Mouse (Mus musculus) spleen, postnatal 10 days (tissue): ENCODE results near the gene Fmn2.

Experiments used
- DNase-seq, 2 experiments: peaks; one replicate each; pipeline ENCODE4 v3.0.0; 2021 to 2022; ENCODE audit warnings: low spot score in 2 of 2

Gene Fmn2

DNA sequence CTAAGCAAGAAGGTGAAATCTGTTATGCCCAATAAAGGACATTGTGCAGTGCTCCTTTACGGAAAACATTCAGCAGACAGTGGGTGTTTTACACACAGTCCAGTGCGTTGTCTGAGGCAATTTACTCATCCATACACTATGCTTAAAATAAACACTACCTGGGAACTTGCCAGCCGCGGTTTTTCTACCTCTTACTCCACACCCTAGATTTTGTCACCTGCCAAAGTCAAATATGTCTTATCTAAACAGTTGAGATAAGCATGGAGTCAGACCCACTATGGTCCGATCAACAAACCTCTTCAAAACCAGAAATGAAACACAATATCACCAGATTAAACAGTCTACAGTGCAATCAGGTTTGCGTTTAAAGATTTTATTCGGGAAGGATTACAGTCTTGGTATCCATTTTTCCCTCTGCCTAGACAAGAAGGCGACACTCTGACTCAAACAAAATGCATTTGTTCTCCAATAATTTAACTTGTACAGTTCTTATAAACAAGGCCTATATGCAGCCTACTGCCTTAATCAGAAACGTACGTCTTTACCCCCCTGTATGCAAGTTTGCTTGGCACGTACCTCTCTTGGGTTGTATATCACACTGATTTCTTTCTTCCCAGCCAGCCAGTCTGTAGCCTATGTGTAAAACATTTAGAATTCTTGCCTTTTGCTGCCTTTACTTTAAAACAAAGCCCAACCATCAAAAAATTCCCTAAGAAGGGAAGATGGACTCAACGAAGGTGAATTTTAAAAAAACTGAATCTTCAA lies 158.0 kb downstream of the Fmn2 start:
- no peak for DNase-seq

DNA sequence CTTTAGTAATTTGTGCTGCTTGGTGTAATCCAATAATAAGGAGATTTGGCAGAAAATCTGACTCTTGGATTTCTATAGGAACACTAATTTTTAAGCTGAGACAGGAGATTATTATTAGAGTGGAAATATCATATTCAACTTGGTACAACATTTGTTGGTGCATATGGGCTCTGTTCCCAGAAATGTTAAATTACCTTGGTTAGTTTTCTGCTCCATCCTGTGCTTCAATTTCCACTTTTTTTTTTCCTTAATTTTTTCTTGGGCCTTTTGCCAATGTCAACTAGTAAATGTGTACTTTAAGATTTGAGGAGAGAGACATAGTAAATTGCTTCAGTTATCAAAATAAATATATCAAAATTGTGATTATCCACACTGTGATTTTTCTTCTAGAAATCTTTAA lies 163.5 kb downstream of the Fmn2 start:
- no peak for DNase-seq

DNA sequence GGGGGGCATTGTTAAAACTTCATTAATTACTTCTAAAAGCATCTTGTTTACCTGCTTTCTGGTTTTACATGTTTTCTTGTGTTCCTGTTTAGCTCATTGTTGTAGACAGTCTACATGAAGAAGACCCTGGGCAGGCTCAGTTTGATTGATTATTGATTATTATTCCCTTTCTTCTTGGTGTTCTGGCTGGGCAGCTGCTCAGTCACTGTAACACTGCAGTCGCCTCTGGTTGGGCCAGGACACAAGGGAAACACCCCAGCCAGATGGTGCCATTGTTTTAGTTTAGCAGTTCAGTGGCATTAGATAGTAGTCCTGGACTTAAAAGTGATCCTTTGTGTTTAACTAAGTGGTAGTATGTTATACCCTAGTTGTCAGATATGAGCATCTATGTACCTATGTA lies 167.5 kb downstream of the Fmn2 start:
- no peak for DNase-seq

DNA sequence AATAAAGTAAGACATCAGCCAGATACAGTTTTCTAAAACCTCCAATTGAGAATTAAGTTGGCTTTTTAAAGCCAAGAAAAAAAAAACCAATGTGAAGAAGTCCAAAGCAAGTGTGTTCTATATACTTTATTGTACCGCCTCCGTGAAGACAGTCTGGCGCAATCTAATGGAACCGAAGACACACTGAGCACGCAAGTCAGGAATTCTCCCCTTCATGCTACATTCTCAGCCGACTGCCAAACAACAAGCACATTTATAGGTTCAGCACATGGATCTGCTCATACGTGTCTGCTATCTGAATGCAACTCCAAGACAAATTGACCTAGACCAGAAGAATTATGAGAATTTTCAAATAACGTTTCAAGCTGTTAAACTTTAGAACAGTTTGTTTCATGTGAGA lies 169.2 kb downstream of the Fmn2 start:
- DNase-seq = no peak

DNA sequence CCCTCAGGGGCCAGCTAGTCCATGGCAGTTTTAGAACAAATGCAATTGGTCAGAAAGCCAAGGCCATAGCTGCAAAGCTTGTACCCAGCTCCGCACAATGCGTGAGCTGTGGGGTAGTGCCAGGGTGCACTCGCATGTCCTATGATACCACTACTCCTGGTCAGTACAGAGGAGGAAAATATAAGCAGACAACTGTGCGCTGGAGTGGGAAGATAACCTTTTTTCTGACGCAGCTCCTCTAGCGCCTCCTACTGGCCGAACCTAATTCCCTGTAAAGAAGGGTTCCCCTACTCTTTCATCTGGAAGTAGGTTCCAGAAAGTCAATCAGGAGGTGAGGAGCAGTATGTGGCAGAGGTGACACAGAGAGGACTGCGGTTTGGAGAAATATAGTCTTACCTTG lies 173.0 kb downstream of the Fmn2 start:
- DNase-seq = peak; percentile 10 to 53

DNA sequence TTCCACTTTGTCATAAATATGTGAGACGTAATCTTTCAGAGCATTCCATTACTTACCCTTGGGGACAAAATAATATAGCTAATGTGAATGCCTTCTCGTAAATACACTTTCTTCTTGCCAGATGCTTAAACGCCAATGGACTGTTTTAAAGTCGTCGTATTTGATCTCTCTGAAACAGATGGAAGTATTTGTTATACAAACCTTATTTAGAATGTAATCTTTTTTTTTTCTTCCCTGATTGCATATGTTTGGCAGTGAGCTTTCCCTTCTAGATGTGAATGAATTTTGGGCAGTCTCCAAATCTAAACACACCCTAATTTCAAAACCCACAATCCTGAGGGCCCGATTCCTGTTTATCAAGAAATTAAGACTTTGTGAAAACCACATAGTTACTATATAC lies 173.7 kb downstream of the Fmn2 start:
- DNase-seq = no peak

DNA sequence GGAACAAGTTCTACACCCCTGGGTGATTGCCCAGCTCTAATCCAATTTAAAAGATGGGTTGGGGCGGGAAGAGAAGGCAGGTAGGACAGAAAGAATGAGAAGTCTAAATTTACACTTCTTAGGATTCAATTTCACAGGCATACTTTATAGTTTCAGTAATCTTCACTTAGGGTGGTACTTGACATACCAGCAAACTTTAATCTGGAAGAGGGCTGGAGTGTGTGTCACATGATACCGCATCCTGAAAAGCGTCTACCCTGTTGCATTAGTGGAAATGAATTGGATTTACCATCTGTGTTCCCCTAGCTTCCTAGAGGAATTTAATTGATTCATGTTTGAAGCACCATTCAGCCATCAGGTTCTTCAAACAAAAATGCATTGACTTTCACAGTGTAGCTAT lies 174.6 kb downstream of the Fmn2 start:
- no peak for DNase-seq

DNA sequence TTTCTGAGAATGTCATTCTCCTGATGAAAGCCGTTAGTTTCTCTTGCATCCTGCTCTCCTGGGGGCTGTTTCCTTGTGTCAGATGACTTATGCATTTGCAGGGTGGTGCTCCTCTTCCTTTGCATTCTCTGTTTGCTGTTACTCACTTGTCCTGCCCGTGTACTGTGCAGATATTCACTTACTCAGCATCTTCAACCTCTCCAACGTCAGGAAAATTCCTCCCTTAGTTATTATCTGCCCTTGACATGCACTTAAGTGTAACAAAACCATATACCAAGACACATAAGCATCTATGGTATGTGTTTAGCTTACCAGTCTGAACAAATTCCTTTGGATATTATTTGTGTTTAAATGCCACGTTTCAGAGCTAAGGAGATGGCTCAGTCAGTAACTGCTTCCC lies 175.6 kb downstream of the Fmn2 start:
- DNase-seq = no peak

DNA sequence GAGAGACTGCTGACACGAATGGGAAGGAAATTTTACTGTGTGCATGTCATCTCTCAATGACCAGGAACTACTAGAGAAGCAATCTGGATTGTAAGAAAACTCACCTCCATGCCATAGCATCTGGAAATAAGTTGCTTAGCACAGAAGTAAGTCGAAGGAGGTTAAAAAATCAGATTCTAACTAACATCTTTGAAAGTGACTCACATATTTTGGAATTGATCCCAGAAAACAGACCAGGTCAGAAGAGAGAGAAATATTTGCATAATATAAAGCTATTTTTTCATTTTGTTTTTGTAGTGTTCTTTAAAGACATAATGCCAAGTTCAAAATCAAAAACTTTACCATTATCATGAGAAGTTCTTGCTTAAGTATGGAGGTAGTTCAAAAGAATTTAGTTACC lies 187.7 kb downstream of the Fmn2 start:
- DNase-seq = no peak

DNA sequence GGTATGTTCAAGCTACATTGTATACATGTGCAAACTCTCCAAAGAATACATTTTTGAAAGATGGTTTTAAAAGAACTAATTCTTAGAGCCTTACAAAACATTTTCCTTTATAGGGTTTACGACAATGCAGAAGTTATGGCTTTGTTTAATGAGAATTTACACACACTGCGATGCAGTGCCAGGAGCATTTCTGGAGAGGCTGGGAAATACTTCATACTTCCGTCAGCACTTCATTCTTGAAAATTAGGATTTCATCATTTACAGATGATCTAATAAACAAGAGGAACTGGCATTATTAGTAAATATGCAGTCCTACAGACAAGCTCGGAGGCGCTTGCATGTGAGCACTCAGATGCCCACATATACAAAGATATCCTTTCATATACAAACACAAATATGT lies 199.2 kb downstream of the Fmn2 start:
- DNase-seq = no peak

DNA sequence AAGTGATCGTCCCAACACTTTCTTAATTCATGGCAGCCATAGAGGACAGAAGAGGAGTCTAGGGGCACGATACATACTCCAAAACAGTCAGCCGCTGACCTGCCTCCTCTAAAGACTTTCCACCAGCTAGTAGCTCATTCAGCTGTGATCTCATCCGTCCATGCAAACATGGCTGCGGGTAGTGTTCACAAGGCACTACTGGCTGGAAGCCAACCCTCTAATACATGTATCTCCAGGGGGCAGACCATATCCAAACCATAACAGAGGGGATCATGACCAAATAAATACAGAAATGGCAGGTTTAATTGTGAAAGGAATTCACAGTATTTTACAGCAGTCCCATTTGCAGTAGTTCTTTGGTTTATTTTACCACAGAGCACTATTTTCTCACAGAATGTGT lies 200.2 kb downstream of the Fmn2 start:
- no peak for DNase-seq

DNA sequence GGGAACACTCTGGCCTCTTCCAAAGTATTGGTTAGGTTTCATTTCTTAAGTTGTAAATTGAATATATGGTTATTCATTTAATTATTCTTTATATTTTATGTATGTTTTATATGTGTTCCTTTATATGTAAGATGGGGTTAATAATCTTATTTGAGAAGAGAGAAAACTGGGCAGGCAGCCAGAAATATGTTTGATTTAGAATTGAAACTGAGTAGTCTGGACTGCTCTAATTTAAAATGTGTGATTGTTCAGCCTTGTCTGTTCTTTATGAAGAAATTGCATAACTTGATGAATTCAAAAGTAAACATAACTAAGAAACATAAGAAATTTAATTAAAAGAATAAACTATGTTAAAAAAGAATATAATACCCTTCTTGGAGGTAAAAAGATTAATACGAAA lies 202.3 kb downstream of the Fmn2 start:
- no peak for DNase-seq

DNA sequence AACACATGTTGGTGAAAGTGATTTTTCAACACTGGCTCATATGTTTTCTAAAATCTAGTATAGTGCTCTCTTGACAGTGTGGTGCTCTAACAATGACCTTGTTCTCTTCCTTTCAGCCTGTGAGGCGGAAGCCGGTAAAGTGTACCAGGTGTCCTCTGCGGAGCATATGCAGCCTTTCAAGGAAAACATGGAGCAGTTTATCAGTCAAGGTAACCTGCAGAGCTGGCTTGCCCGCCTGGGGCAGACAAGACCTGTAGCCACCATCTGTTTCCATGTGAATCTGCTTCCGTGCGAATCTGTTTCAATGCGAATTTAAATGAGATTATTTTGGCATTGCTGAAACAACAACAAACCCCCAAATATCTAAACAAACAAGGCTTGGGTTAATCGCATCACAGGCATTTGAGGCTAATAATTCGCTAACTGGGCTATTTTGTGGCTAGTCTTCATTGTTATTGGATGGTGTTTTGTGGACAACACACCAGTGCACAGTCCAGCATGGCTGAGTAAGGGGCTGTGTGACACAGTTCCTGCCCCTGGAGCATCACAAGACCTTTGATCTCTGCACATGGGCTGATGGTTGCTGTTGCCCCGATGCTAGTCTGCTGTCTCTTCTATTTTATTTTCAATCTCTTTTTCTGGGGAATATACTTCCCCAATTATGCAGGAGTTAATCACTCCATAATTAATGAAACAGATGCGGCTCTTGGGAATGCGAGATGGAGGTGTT lies 218.3 kb downstream of the Fmn2 start:
- DNase-seq = no peak

DNA sequence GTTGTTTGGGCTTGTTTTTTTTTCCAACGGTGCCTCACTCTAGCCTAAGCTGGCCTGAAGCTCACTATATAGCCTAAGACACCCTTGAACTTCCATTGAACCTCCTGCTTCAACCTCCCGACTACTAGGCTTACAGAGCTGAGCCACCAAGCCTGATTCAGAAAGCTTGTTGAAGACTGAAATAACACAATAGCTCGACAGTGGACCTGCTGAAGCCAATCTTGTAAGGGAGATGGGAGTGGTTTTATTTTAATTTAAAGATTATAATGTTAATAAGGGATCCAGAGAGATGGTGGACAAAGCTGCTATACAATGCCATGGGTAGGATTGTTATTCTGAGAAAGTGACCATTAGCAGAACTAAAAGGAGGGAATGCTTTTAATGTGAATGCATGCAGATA lies 227.1 kb downstream of the Fmn2 start:
- no peak for DNase-seq

DNA sequence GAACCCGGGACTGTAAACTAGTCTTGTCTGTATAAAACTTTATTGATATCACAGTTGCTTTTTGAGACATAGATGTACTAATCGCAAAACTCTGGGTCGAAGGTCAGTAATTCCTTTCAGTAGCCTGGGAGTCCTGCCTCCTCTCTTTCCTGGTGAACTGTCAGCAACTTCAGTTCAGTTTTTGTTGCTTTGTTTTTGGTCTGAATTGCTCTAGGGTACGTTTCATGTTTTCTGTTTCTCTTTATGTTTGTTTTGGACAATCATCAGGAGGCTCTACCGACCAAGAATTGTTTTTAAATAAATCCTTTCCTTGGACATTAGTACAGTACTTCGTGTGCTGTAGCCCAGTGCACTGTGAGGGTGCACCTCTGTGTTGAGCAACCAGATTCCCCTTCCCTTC lies 231.1 kb downstream of the Fmn2 start:
- no peak for DNase-seq

DNA sequence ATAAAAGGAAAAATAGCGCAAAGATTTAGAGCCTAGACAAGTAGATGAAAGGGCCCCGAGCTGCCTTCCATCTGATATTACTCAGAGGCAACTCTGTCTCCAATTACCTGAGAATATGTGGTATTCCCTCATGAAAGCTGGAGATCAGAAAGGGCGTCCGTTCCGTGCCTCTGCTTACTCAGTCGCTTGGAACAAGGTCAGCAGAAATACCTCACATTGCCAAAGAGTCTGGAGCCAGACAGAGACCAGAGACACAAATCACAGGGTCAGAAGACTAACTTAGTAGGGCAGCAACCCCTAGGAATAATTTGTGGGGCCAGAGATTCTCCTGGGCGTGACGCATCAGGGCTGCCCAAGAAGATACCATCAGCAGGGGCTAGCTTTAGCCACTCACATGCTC lies 237.3 kb downstream of the Fmn2 start:
- no peak for DNase-seq

DNA sequence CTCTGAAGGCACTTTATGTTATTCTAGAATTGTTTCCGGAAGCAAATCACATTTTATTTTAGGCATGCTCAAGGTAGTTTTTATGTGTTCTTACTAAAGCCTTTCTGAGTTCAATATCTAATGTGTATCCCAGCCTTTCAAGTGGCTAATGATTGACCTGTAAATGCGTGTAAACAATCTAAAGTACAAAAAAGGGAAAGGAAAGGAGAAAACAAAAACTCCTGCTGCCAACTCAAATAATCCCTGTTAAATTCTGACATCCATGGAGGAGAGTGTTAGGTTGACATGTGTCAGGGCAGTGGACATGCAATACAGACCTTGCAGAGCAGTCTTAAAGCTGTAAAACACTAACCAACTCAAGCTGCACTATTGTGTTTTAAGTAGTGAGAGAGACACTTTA lies 241.0 kb downstream of the Fmn2 start:
- no peak for DNase-seq

DNA sequence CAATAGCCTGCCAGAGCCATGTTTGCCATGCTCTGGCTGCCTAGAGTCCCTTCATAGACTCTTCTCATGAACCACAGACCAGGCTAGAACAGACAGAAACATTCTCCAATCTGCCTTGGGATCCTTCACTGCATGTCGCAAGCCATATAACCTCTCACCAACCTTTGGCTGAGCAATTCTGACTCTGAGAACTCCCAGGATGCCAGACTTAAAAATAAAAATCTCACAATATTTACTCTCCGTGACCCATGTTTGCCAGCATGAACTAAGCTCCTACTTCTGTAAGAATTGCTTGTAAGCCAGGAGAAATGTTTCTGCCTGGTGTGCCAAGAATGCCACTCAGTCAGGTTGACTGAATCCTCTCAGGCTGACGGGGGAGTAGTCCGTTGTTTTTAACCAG lies 246.9 kb downstream of the Fmn2 start:
- no peak for DNase-seq

DNA sequence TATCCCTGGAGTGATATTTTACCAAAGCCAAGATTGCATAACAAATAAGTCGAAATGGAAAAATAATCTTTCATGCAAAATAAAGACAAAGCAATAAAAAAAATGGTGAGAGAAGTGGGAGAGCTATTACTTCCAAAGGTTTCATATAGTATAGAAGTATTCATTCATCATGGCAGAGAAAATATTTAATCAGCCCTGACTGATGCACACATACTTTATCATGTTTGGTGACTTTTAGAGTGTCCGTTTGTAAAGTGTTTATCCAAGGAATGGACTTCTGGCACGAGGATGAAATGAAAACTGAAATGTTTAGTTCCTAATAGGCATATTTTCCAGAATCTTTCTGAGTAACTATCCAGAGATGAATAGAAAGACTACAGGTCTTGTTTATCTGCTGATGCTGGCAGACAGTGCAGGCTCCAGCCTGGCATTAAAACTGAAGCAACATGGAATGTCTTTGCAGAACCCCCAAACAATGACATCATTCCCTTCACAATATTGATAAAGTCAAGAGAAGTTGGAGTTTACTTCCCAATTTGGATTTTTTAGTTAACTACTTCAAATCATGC lies 249.4 kb downstream of the Fmn2 start:
- no peak for DNase-seq

DNA sequence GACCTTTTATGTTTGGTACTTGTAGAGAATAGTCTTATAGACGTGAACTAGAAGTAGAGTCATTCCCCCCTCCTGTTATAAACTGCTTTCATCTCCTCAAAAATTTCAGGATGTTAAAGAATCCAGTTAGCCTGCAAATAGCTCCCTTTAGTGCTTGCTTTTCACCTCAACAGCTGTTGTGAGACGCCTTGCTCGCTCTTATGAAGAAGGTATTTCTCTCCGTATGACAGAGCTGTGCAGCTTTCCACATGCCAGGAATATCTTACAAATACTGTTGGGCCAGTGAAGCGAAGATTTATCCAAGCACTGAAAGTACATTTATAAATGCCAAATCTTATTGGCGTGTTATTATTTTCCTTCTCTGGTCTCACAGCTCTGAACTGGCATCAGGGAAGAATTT lies 257.7 kb downstream of the Fmn2 start:
- no peak for DNase-seq

DNA sequence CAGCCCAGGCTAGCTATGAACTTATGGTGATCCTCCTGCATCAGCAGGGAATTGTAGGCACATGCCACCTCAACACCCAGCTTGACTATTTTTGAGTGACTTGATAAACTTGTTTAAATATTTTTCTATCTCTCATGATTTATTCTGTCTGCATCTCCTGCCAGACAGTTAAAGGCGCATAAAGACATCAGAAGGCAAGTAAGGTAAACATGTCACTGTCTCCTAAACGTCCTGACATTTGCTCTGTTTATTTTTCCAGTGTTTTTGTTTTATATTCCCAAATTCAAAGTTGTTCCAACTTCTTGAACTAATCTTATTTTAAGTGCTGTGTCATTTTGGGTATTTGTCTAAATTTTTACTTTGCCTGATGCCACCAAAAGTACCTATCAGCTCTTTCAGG lies 264.1 kb downstream of the Fmn2 start:
- DNase-seq = no peak

DNA sequence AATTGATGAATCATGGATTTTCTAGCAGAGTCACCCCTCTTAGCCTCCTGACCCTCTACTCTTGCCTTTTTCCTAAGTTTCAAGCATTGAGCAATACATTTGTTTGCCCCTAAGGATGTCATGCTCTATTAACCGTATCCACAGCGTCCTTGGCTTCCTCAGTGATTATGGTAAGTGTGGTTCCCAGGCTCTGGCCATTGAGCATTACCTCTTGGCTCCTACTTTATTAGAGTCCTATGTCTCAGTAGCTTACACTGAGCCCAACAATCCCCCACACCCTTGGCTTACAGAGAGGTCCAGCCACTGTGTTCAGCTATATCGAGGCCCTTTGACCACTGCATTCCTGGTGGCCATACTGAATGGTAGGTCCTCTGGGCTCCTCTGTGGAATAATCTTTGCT lies 265.2 kb downstream of the Fmn2 start:
- no peak for DNase-seq

DNA sequence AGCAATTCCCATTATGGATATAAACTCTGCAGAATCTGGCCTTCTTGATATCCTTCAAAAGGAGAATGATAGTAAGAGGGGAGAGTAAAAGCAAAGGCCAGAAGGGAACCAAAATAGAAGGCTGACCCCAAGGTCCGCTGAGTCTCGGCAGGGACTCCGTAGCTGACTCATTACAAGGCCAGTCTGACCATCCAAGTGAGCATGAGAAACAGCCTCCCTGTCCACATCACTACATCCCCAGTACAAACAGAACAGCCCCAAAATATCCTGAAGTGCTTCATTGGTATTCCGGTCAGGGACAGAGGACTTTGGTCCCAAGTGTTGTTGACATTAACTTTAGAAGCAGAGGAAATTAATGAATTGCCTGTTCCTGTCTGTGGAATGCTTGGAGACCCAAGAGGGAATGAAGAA lies 270.3 kb downstream of the Fmn2 start:
- no peak for DNase-seq
